Mouse (Mus musculus): ENCODE data around the gene Stx11.

GRCm38 (mm10) chr10:12955831-12956230 is 8.3 kb downstream of the Stx11 start:
- TF ChIP-seq CTCF (IDR thresholded peaks at IDR 0.05; ENCODE audit: control insufficient read depth, insufficient read depth, insufficient replicate concordance, low read depth, low read length) (no peak), POLR2A (IDR thresholded peaks at IDR 0.05; ENCODE audit: control insufficient read depth, low read depth, low read length) (no peak)
